Mouse (Mus musculus): ENCODE data around the gene Gm29609. TPM values are rescaled to one million over a fixed set of nuclear protein-coding genes. Genes with fewer than 3 reads are reported as not detected.
A peak's percentile ranks its signal among the peaks of the same experiment; 100 is the strongest.

Gm29609 gene
- polyA plus RNA-seq, 1 experiment from 2014 or later: 1.6 TPM

- WGBS: 1% methylated on average over 13 of the region's 13 CpGs
- Histone ChIP-seq H3K4me3 (ENCODE audit: low read length) (peak overlapping the region; percentile 18; the same call in 1 of the 2 replicates), H3K4me2 (replicated peaks; ENCODE audit: low read depth, low read length) (peak overlapping the region; percentile 38), H3K27me3 (ENCODE audit: control insufficient read depth, insufficient read depth, low read length) (peaks cover 67% of the 10 kb centered on the region), H3K9me3 (ENCODE audit: control insufficient read depth, low read length) (no peaks in the 10 kb centered on the region), H3K4me1 (ENCODE audit: control insufficient read depth, insufficient read depth, low read length) (no peaks in the 10 kb centered on the region), H3K9ac (ENCODE audit: low read depth, low read length) (no peak overlapping the region), H3K27ac (ENCODE audit: low read depth, low read length) (no peak overlapping the region), H3K36me3 (ENCODE audit: control insufficient read depth, insufficient read depth, low read length) (peaks cover 8% of the 10 kb centered on the region; the same call in 1 of the 2 replicates)
- ATAC-seq (ENCODE audit: low FRiP score, low TSS enrichment): no peak
These were observed 42.1 kb downstream of the Gm29609 start for GRCm38 (mm10) chr5:31137658-31138057.

- no peaks in the 10 kb centered on the region for H3K4me1 ChIP-seq (ENCODE audit: control insufficient read depth, insufficient read depth, low read length)
- no peak overlapping the region for H3K9ac ChIP-seq (ENCODE audit: low read depth, low read length)
- WGBS: 2% methylated on average over 33 of the region's 33 CpGs
- no peak for ATAC-seq (ENCODE audit: low FRiP score, low TSS enrichment)
- H3K27me3 ChIP-seq (ENCODE audit: control insufficient read depth, insufficient read depth, low read length): peaks cover 67% of the 10 kb centered on the region
- no peaks in the 10 kb centered on the region for H3K9me3 ChIP-seq (ENCODE audit: control insufficient read depth, low read length)
- no peak overlapping the region for H3K4me2 ChIP-seq (replicated peaks; ENCODE audit: low read depth, low read length)
- no peak overlapping the region for H3K27ac ChIP-seq (ENCODE audit: low read depth, low read length)
- H3K4me3 ChIP-seq (ENCODE audit: low read length): peak overlapping the region; percentile 18
- H3K36me3 ChIP-seq (ENCODE audit: control insufficient read depth, insufficient read depth, low read length): peaks cover 8% of the 10 kb centered on the region; the same call in 1 of the 2 replicates
These were observed 42.8 kb downstream of the Gm29609 start for GRCm38 (mm10) chr5:31136730-31137424.

- Histone ChIP-seq H3K27ac (ENCODE audit: low read depth, low read length) (no peak overlapping the region), H3K4me3 (ENCODE audit: low read length) (no peak overlapping the region), H3K9ac (ENCODE audit: low read depth, low read length) (no peak overlapping the region), H3K9me3 (ENCODE audit: control insufficient read depth, low read length) (no peaks in the 10 kb centered on the region), H3K36me3 (ENCODE audit: control insufficient read depth, insufficient read depth, low read length) (no peaks in the 10 kb centered on the region), H3K4me1 (ENCODE audit: control insufficient read depth, insufficient read depth, low read length) (no peaks in the 10 kb centered on the region), H3K27me3 (ENCODE audit: control insufficient read depth, insufficient read depth, low read length) (no peaks in the 10 kb centered on the region), H3K4me2 (replicated peaks; ENCODE audit: low read depth, low read length) (no peak overlapping the region)
- WGBS: 38% methylated on average over 5 of the region's 5 CpGs
- ATAC-seq (ENCODE audit: low FRiP score, low TSS enrichment): no peak
These were observed 53.7 kb downstream of the Gm29609 start for GRCm38 (mm10) chr5:31126050-31126449.

- no peaks in the 10 kb centered on the region for H3K4me1 ChIP-seq (ENCODE audit: control insufficient read depth, insufficient read depth, low read length)
- no peak overlapping the region for H3K4me3 ChIP-seq (ENCODE audit: low read length)
- no peak overlapping the region for H3K9ac ChIP-seq (ENCODE audit: low read depth, low read length)
- no peaks in the 10 kb centered on the region for H3K9me3 ChIP-seq (ENCODE audit: control insufficient read depth, low read length)
- no peak overlapping the region for H3K27ac ChIP-seq (ENCODE audit: low read depth, low read length)
- H3K27me3 ChIP-seq (ENCODE audit: control insufficient read depth, insufficient read depth, low read length): no peaks in the 10 kb centered on the region
- WGBS: 48% methylated on average over 2 of the region's 2 CpGs
- H3K36me3 ChIP-seq (ENCODE audit: control insufficient read depth, insufficient read depth, low read length): no peaks in the 10 kb centered on the region
- no peak overlapping the region for H3K4me2 ChIP-seq (replicated peaks; ENCODE audit: low read depth, low read length)
- ATAC-seq (ENCODE audit: low FRiP score, low TSS enrichment): no peak
These were observed 56.2 kb downstream of the Gm29609 start for GRCm38 (mm10) chr5:31123481-31123880.

- no peak overlapping the region for H3K4me2 ChIP-seq (replicated peaks; ENCODE audit: low read depth, low read length)
- 83% methylated on average over 8 of the region's 8 CpGs for WGBS
- H3K4me1 ChIP-seq (ENCODE audit: control insufficient read depth, insufficient read depth, low read length): no peaks in the 10 kb centered on the region
- H3K27me3 ChIP-seq (ENCODE audit: control insufficient read depth, insufficient read depth, low read length): no peaks in the 10 kb centered on the region
- no peaks in the 10 kb centered on the region for H3K9me3 ChIP-seq (ENCODE audit: control insufficient read depth, low read length)
- H3K4me3 ChIP-seq (ENCODE audit: low read length): no peak overlapping the region
- H3K9ac ChIP-seq (ENCODE audit: low read depth, low read length): no peak overlapping the region
- ATAC-seq (ENCODE audit: low FRiP score, low TSS enrichment): no peak
- no peak overlapping the region for H3K27ac ChIP-seq (ENCODE audit: low read depth, low read length)
- no peaks in the 10 kb centered on the region for H3K36me3 ChIP-seq (ENCODE audit: control insufficient read depth, insufficient read depth, low read length)
These were observed 58.6 kb downstream of the Gm29609 start for GRCm38 (mm10) chr5:31121111-31121510.

GRCm38 (mm10) chr5:31116912-31117311 lies 62.8 kb downstream of the Gm29609 start:
- ATAC-seq (ENCODE audit: low FRiP score, low TSS enrichment): no peak
- Histone ChIP-seq H3K4me3 (ENCODE audit: low read length) (no peak overlapping the region), H3K9ac (ENCODE audit: low read depth, low read length) (no peak overlapping the region), H3K4me2 (replicated peaks; ENCODE audit: low read depth, low read length) (no peak overlapping the region), H3K27me3 (ENCODE audit: control insufficient read depth, insufficient read depth, low read length) (no peaks in the 10 kb centered on the region), H3K27ac (ENCODE audit: low read depth, low read length) (no peak overlapping the region), H3K4me1 (ENCODE audit: control insufficient read depth, insufficient read depth, low read length) (no peaks in the 10 kb centered on the region), H3K9me3 (ENCODE audit: control insufficient read depth, low read length) (0 out of 2 replicates have a peak, but pooled peaks cover 2% of the 10 kb centered on the region), H3K36me3 (ENCODE audit: control insufficient read depth, insufficient read depth, low read length) (no peaks in the 10 kb centered on the region)
- WGBS: 34% methylated on average over 10 of the region's 10 CpGs

- H3K4me1 ChIP-seq (ENCODE audit: control insufficient read depth, insufficient read depth, low read length): no peaks in the 10 kb centered on the region
- no peak within 1 kb of the TSS for H3K27ac ChIP-seq (ENCODE audit: low read depth, low read length)
- H3K9me3 ChIP-seq (ENCODE audit: control insufficient read depth, low read length): 0 out of 2 replicates have a peak, but pooled peaks cover 2% of the 10 kb centered on the region
- no peak for ATAC-seq (ENCODE audit: low FRiP score, low TSS enrichment)
- H3K27me3 ChIP-seq (ENCODE audit: control insufficient read depth, insufficient read depth, low read length): no peaks in the 10 kb centered on the region
- H3K4me3 ChIP-seq (ENCODE audit: low read length): no peak within 1 kb of the TSS
- H3K9ac ChIP-seq (ENCODE audit: low read depth, low read length): no peak within 1 kb of the TSS
- H3K4me2 ChIP-seq (replicated peaks; ENCODE audit: low read depth, low read length): no peak within 1 kb of the TSS
- WGBS: 25% methylated on average over 3 of the region's 3 CpGs
- no peaks in the 10 kb centered on the region for H3K36me3 ChIP-seq (ENCODE audit: control insufficient read depth, insufficient read depth, low read length)
These were observed 63.4 kb downstream of the Gm29609 start, which contains the start of gene Trim54 for GRCm38 (mm10) chr5:31116354-31116753. TSS of gene Trim54 (plus strand) at chr5:31116712.

- Histone ChIP-seq H3K27me3 (ENCODE audit: control insufficient read depth, insufficient read depth, low read length) (no peaks in the 10 kb centered on the region), H3K4me1 (ENCODE audit: control insufficient read depth, insufficient read depth, low read length) (no peaks in the 10 kb centered on the region), H3K9ac (ENCODE audit: low read depth, low read length) (no peak overlapping the region), H3K4me2 (replicated peaks; ENCODE audit: low read depth, low read length) (no peak overlapping the region), H3K4me3 (ENCODE audit: low read length) (no peak overlapping the region), H3K27ac (ENCODE audit: low read depth, low read length) (no peak overlapping the region), H3K36me3 (ENCODE audit: control insufficient read depth, insufficient read depth, low read length) (no peaks in the 10 kb centered on the region), H3K9me3 (ENCODE audit: control insufficient read depth, low read length) (0 out of 2 replicates have a peak, but pooled peaks cover 2% of the 10 kb centered on the region)
- 34% methylated on average over 7 of the region's 7 CpGs for WGBS
- ATAC-seq (ENCODE audit: low FRiP score, low TSS enrichment): no peak
These were observed 68.9 kb downstream of the Gm29609 start for GRCm38 (mm10) chr5:31110781-31111180.

- no peak within 1 kb of the TSS for H3K9ac ChIP-seq (ENCODE audit: low read depth, low read length)
- H3K27ac ChIP-seq (ENCODE audit: low read depth, low read length): no peak within 1 kb of the TSS
- H3K36me3 ChIP-seq (ENCODE audit: control insufficient read depth, insufficient read depth, low read length): no peaks in the 10 kb centered on the region
- no peak within 1 kb of the TSS for H3K4me3 ChIP-seq (ENCODE audit: low read length)
- no peaks in the 10 kb centered on the region for H3K27me3 ChIP-seq (ENCODE audit: control insufficient read depth, insufficient read depth, low read length)
- ATAC-seq (ENCODE audit: low FRiP score, low TSS enrichment): no peak
- WGBS: 93% methylated on average over 18 of the region's 18 CpGs
- H3K4me1 ChIP-seq (ENCODE audit: control insufficient read depth, insufficient read depth, low read length): no peaks in the 10 kb centered on the region
- H3K4me2 ChIP-seq (replicated peaks; ENCODE audit: low read depth, low read length): no peak within 1 kb of the TSS
- H3K9me3 ChIP-seq (ENCODE audit: control insufficient read depth, low read length): no peaks in the 10 kb centered on the region
These were observed 71.7 kb downstream of the Gm29609 start, which contains the start of gene Slc30a3 for GRCm38 (mm10) chr5:31108000-31108490. TSS of gene Slc30a3 (minus strand) at chr5:31108237.
